Mouse (Mus musculus): ENCODE measurements at regions not wholly inside any gene's neighbourhood (a gene's known extent, or its start where the extent isn't known, plus 50 kb on each side); places are given as distances from the start of the nearest gene placed in this dataset.

DNA sequence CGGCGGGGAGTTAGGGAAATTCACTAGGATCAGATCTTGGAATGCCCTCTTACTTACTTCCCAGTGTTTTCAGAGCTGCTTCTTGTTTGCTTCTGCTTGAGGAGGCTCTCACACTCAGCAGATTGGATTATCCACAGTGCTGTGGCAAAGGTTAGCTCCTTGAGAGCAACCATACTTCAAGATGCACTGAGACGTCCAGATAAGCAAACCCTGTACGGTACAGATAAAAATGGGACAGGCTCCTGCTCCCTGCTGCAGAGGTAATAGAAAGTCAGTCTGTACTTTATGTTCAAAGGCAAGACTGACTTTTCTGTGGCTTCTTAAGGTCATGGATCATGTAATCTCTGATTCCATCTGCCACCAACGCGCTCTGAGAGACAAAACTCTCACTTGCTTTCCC lies 414.8 kb upstream of the Ptger4 start:
- TF ChIP-seq GATA1 (IDR thresholded peaks at IDR 0.05; ENCODE audit: borderline replicate concordance, low read length) (no peak), FLI1 (IDR thresholded peaks at IDR 0.05; ENCODE audit: low read length) (no peak)

Data from megakaryocyte, embryonic 14.5 days (primary cell).